Mouse (Mus musculus) cerebellum, adult 2 months (tissue): ENCODE measurements around the gene Tm9sf1.

Experiments
- CTCF ChIP-seq: fragments of 200-500 bp; IDR thresholded peaks from 2 replicates; pipeline ENCODE4 v1.5.1; 2011; ENCODE audit warnings: low read depth, mild to moderate bottlenecking, control low read depth, low read length, moderate library complexity, borderline replicate concordance; ENCODE audit not compliant: insufficient read depth
- POLR2A ChIP-seq: fragments of 200-500 bp; IDR thresholded peaks from 2 replicates; pipeline ENCODE4 v1.6.1; 2011; ENCODE audit warnings: low read length, control low read depth, borderline replicate concordance; ENCODE audit not compliant: insufficient read depth

GRCm38 (mm10) chr14:55589271-55589670 lies 54.3 kb downstream of the Tm9sf1 start:
- TF ChIP-seq CTCF (no peak), POLR2A (no peak)
